Mouse (Mus musculus) CH12.LX (cell line): ENCODE measurements around the gene Kcmf1. TPM values are rescaled to one million over a fixed set of nuclear protein-coding genes. Genes with fewer than 3 reads are reported as not detected.

Experiments used
- DNase-seq: peaks from one replicate; pipeline ENCODE4 v3.0.0-alpha.2; 2013; ENCODE audit errors: extremely low read depth
- H3K27ac ChIP-seq: 2 replicates; pipeline ENCODE4 v1.5.1; 2012; ENCODE audit warnings: low read depth, mild to moderate bottlenecking, control low read depth, moderate library complexity; ENCODE audit not compliant: insufficient read depth
- H3K27me3 ChIP-seq: replicated peaks from 2 replicates; pipeline ENCODE3; 2012; ENCODE audit warnings: inconsistent platforms
- H3K36me3 ChIP-seq, 2 experiments: replicated peaks in 1 of 2; 2 replicates each; pipeline versions ENCODE3 to v1.6.1; 2012; ENCODE audit warnings: inconsistent platforms in 1 of 2, low read length in 1 of 2, mild to moderate bottlenecking in 1 of 2, mixed read lengths in 1 of 2, moderate library complexity in 1 of 2; ENCODE audit not compliant: control insufficient read depth in 1 of 2, insufficient read depth in 1 of 2
- H3K4me1 ChIP-seq, 2 experiments: 2 replicates each; pipeline ENCODE4 v1.6.1; 2012; ENCODE audit warnings: inconsistent platforms in 1 of 2, moderate library complexity in 1 of 2; ENCODE audit not compliant: insufficient read depth in 2 of 2, control insufficient read depth in 1 of 2
- H3K4me2 ChIP-seq: 2 replicates; pipeline ENCODE4 v1.6.1; 2012; ENCODE audit warnings: low read depth, mild to moderate bottlenecking, control low read depth; ENCODE audit not compliant: poor library complexity, insufficient read depth, severe bottlenecking
- H3K4me3 ChIP-seq, 3 experiments: fragments of 150-350 bp in 1 of 3; sonication (generic) in 1 of 3; replicated peaks in 1 of 3; 2 replicates each; pipeline versions ENCODE3 to v1.5.1; 2011 to 2012; ENCODE audit warnings: low read depth in 2 of 3, low read length in 2 of 3, mild to moderate bottlenecking in 2 of 3, moderate library complexity in 2 of 3, control low read depth in 1 of 3, improper control_type of control experiment in 1 of 3, inconsistent platforms in 1 of 3, mixed read lengths in 1 of 3; ENCODE audit not compliant: poor library complexity in 1 of 3
- H3K79me2 ChIP-seq: replicated peaks from 2 replicates; pipeline ENCODE4 v1.6.1; 2012; ENCODE audit warnings: mild to moderate bottlenecking, moderate library complexity; ENCODE audit not compliant: control insufficient read depth, poor library complexity, insufficient read depth, severe bottlenecking; ENCODE audit errors: extremely low read depth
- H3K9ac ChIP-seq: 2 replicates; pipeline ENCODE4 v1.6.1; 2012; ENCODE audit warnings: low read depth, mild to moderate bottlenecking, control low read depth, moderate library complexity; ENCODE audit not compliant: insufficient read depth
- H3K9me3 ChIP-seq: replicated peaks from 2 replicates; pipeline ENCODE3; 2012; ENCODE audit warnings: low read length, inconsistent platforms, mixed read lengths
- E2F4 ChIP-seq: IDR thresholded peaks from 2 replicates; pipeline ENCODE4 v1.6.1; 2011; ENCODE audit warnings: low read depth, low read length, improper control_type of control experiment; ENCODE audit not compliant: insufficient replicate concordance
- HCFC1 ChIP-seq: IDR thresholded peaks from 2 replicates; pipeline ENCODE4 v1.6.1; 2012; ENCODE audit warnings: low read depth, mild to moderate bottlenecking, inconsistent platforms, low read length, improper control_type of control experiment
- KAT2A ChIP-seq: IDR thresholded peaks from 2 replicates; pipeline ENCODE4 v1.6.1; 2012; ENCODE audit warnings: low read length, improper control_type of control experiment, inconsistent platforms; ENCODE audit not compliant: insufficient replicate concordance
- MYC ChIP-seq: IDR thresholded peaks from 2 replicates; pipeline ENCODE4 v1.6.1; 2011; ENCODE audit warnings: low read depth, mild to moderate bottlenecking, improper control_type of control experiment, low read length
- NELFE ChIP-seq: IDR thresholded peaks from 2 replicates; pipeline ENCODE4 v1.6.1; 2011; ENCODE audit warnings: low read depth, low read length, improper control_type of control experiment
- PAX5 ChIP-seq: IDR thresholded peaks from 2 replicates; pipeline ENCODE4 v1.6.1; 2012; ENCODE audit warnings: low read length, inconsistent platforms, mixed read lengths
- POLR2A ChIP-seq: IDR thresholded peaks from 2 replicates; pipeline ENCODE4 v1.6.1; 2011; ENCODE audit warnings: low read depth, mild to moderate bottlenecking, improper control_type of control experiment, low read length
- RAD21 ChIP-seq: IDR thresholded peaks from 2 replicates; pipeline ENCODE4 v1.6.1; 2011; ENCODE audit warnings: low read depth, mild to moderate bottlenecking, low read length, improper control_type of control experiment, moderate library complexity
- RCOR1 ChIP-seq: conservative IDR thresholded peaks from 2 replicates; pipeline ENCODE4 v1.6.1; 2012; ENCODE audit warnings: low read depth, mild to moderate bottlenecking, inconsistent platforms, low read length, improper control_type of control experiment
- TCF12 ChIP-seq: IDR thresholded peaks from 2 replicates; pipeline ENCODE4 v1.6.1; 2014; ENCODE audit warnings: low read depth, mild to moderate bottlenecking, inconsistent platforms, low read length, improper control_type of control experiment
- UBTF ChIP-seq: IDR thresholded peaks from 2 replicates; pipeline ENCODE4 v1.6.1; 2012; ENCODE audit warnings: low read depth, mild to moderate bottlenecking, inconsistent platforms, low read length, improper control_type of control experiment, moderate library complexity
- USF1 ChIP-seq: IDR thresholded peaks from 2 replicates; pipeline ENCODE4 v1.6.1; 2014; ENCODE audit warnings: low read depth, mild to moderate bottlenecking, inconsistent platforms, low read length, improper control_type of control experiment
- ZKSCAN1 ChIP-seq: IDR thresholded peaks from 2 replicates; pipeline ENCODE4 v1.6.1; 2012; ENCODE audit warnings: low read depth, inconsistent platforms, low read length, improper control_type of control experiment, borderline replicate concordance
- ZMIZ1 ChIP-seq: IDR thresholded peaks from 2 replicates; pipeline ENCODE4 v1.6.1; 2012; ENCODE audit warnings: low read depth, mild to moderate bottlenecking, inconsistent platforms, low read length, improper control_type of control experiment
- ZNF384 ChIP-seq: IDR thresholded peaks from 2 replicates; pipeline ENCODE4 v1.6.1; 2012; ENCODE audit warnings: low read depth, low read length, improper control_type of control experiment, inconsistent platforms
- dilution Hi-C: fragments of 300-500 bp; cut with MboI; formaldehyde crosslinking; loops from 2 replicates; pipeline ENCODE4 v1.14.3; 2020; ENCODE audit warnings: low sequenced_read_pairs; ENCODE audit not compliant: extremely low pct_unique_long_range_greater_than_20kb, extremely low pct_ligation_motif_present
- in situ Hi-C: fragments of 300-500 bp; cut with MboI; formaldehyde crosslinking; loops from 3 replicates; pipeline ENCODE4 v1.14.3; 2019; ENCODE audit warnings: low sequenced_read_pairs, low pct_ligation_motif_present, low pct_unique_long_range_greater_than_20kb, mixed read lengths
- polyA plus RNA-seq: library from polyadenylated mRNA; unstranded; fragments of >175 nt; gene quantifications from 2 replicates; pipeline ENCODE4 v1.2.1, GENCODE M21; 2012; ENCODE audit warnings: low read depth; ENCODE audit not compliant: insufficient read length
- total RNA-seq, 2 experiments: library from RNA; depleted of rRNA; stranded (reverse); fragments of 300-350 nt in 1 of 2; fragments of >200 nt in 1 of 2; gene quantifications; 2 replicates each; pipeline ENCODE4 v1.2.3; 2012 to 2014

The Kcmf1 gene
- total and polyA plus RNA-seq, 3 experiments = 98.0 to 207 (median 108) TPM

DNA sequence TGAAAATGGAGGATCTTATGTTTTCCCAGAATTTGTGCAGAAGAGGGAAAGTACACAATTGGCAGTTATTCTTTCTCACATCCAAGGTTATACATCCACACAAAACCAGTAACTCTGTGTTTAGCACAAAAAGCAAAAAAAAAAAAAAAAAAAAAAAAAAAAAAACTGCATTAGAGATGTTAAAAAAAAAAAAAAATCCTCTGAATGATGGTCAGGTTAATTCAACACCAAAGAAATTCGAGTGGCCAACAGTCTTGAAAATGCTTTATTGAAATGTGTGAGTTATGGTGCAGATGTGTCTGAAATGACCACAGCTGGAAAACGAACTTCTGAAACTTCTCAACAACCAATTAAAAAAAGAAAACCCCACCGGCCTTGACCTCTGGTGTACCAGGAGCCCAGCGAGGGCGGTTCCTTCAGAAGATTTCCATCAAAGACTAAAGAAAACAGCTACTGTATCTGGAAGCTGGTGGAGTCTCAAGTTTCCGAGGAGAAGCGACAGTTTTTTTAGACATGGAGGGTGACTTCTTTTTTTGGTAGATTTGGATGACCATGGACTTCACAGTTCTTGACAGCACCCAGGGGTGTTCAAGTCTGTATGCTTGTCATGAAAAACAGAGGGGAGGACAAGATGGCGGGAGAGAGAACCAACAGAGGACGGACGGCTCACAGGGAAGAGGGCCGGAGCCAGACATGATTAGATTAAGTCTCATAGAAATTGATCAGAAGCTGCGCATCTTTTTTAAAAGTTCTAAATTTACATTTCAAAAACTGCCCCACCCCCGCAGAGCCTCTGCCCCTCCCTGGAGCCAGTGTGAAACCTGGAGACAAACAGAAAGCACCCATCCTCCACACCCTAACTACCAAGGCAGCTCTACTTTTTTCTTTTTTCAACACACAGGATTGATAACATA, 58.7 kb downstream of the Kcmf1 start:
- Histone ChIP-seq H3K27me3 (no peaks in the 10 kb centered on the region), H3K27ac (no peak overlapping the region), H3K79me2 (no peaks in the 10 kb centered on the region), H3K4me1 (no peaks in the 10 kb centered on the region), H3K4me2 (no peak overlapping the region), H3K9me3 (no peaks in the 10 kb centered on the region), H3K4me3 (no peak overlapping the region), H3K9ac (no peak overlapping the region), H3K36me3 (peaks cover 28 to 89% of the 10 kb centered on the region in 2 experiments)
- in situ Hi-C loops = loop anchor here (25.0 kb wide), 2 partner anchors 321 to 429 kb away; partner anchors contain the start of gene Ggcx
- dilution Hi-C loops = no loop called here
- TF ChIP-seq ZNF384 = no peak
- no peak for TF ChIP-seq KAT2A
- TF ChIP-seq USF1 = no peak
- TF ChIP-seq ZKSCAN1 = no peak
- TF ChIP-seq MYC = no peak
- no peak for TF ChIP-seq E2F4
- TF ChIP-seq PAX5 = no peak
- no peak for TF ChIP-seq RCOR1
- TF ChIP-seq POLR2A = no peak
- no peak for DNase-seq

DNA sequence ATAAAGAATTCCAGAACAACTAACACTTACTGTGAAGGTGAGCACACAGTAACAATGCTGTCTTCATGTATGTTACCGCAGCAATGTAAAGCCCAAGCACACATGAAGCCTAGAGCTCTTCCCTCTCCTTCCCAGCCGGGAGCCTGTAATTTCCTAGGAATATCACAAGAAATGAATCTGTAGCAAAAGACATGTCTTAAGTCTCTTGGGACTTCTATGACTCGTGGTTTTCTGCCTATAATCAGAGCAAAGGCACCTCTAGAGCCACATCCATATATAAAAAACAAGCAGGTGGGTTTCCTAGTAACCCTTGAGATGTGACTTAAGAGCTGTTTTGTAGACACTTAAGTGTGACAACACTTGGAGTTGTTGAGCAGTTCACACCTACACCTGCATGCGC, 62.0 kb downstream of the Kcmf1 start:
- Histone ChIP-seq H3K4me3 (no peak overlapping the region), H3K9me3 (no peaks in the 10 kb centered on the region), H3K9ac (no peak overlapping the region), H3K4me1 (no peaks in the 10 kb centered on the region), H3K36me3 (peaks cover 7 to 58% of the 10 kb centered on the region in 2 experiments), H3K27me3 (no peaks in the 10 kb centered on the region), H3K27ac (no peak overlapping the region), H3K4me2 (no peak overlapping the region), H3K79me2 (no peaks in the 10 kb centered on the region)
- in situ Hi-C loops (loop anchor here (10.0 to 25.0 kb wide), 3 partner anchors 173 to 425 kb away; partner anchors contain the start of gene Ggcx), dilution Hi-C loops (no loop called here)
- TF ChIP-seq HCFC1 (no peak), RAD21 (no peak), UBTF (no peak), POLR2A (no peak), TCF12 (no peak), NELFE (no peak), ZMIZ1 (no peak)
- DNase-seq = no peak
